In genomic region chr15:12506085-12506484, GRCm38 (mm10) we compare ENCODE assay signal across 20 mouse cellular contexts.
DNase-seq lines count a peak whose midpoint lies in the region; ATAC-seq and TF ChIP-seq lines count a peak whose summit lies in the region.
"Had no signal": no experiment of that assay in that cellular context is flagged by ENCODE, and none has a peak within 500 bp of the region (broad histone marks: within the 10 kb centered on the region; RNA-seq: fewer than 3 reads in every experiment).

No protein-coding gene starts in this region.

- no peaks in the 10 kb centered on the region for H3K36me3 ChIP-seq in ES-Bruce4 (ENCODE audit: control insufficient read depth, insufficient read depth, low read length, poor library complexity, severe bottlenecking)
- no peaks in the 10 kb centered on the region for H3K36me3 ChIP-seq in hindbrain, embryonic 10.5 days
- no peaks in the 10 kb centered on the region for H3K36me3 ChIP-seq in midbrain, embryonic 10.5 days
- no peaks in the 10 kb centered on the region for H3K36me3 ChIP-seq in neural tube, embryonic 12.5 days
- H3K36me3 ChIP-seq in lung, postnatal 0 days (ENCODE audit: insufficient read depth, low read length), result no peaks in the 10 kb centered on the region
- H3K36me3 ChIP-seq: embryonic facial prominence, embryonic 12.5 days; G1E; limb, embryonic 15.5 days had no signal

- no peaks in the 10 kb centered on the region for H3K9me3 ChIP-seq in ES-Bruce4 (replicated peaks; ENCODE audit: control insufficient read depth, insufficient read depth, low read length, poor library complexity, severe bottlenecking)
- H3K9me3 ChIP-seq in hindbrain, embryonic 10.5 days, result no peaks in the 10 kb centered on the region
- no peaks in the 10 kb centered on the region for H3K9me3 ChIP-seq in midbrain, embryonic 10.5 days (replicated peaks)
- H3K9me3 ChIP-seq in neural tube, embryonic 12.5 days, result no peaks in the 10 kb centered on the region
- no peaks in the 10 kb centered on the region for H3K9me3 ChIP-seq in lung, postnatal 0 days (ENCODE audit: low read length)
- H3K9me3 ChIP-seq: embryonic facial prominence, embryonic 12.5 days; G1E; limb, embryonic 15.5 days had no signal

- WGBS in hindbrain, embryonic 10.5 days, result 45% methylated on average over 4 of the region's 4 CpGs
- WGBS in midbrain, embryonic 10.5 days, result 51% methylated on average over 4 of the region's 4 CpGs
- WGBS in neural tube, embryonic 12.5 days, result 44% methylated on average over 4 of the region's 4 CpGs
- whole genome bisulfite sequencing in lung, postnatal 0 days, result 81% methylated on average over 4 of the region's 4 CpGs

- TF ChIP-seq EP300 in ES-Bruce4 (IDR thresholded peaks at IDR 0.05; ENCODE audit: insufficient read depth, low read depth, low read length), result 0 out of 2 replicates have a peak, but pooled peaks have one; percentile 44
- no peak for TF ChIP-seq EP300 in lung, postnatal 0 days (IDR thresholded peaks at IDR 0.05)

- H3K4me2 ChIP-seq in neural tube, embryonic 12.5 days (replicated peaks), result no peak overlapping the region; the same call in 1 of the 2 replicates
- H3K4me2 ChIP-seq in lung, postnatal 0 days (replicated peaks; ENCODE audit: low read depth, low read length), result no peak overlapping the region
- H3K4me2 ChIP-seq: embryonic facial prominence, embryonic 12.5 days; limb, embryonic 15.5 days had no signal

- no peak overlapping the region for H3K27ac ChIP-seq in ES-Bruce4 (ENCODE audit: insufficient read depth, low read length)
- peak overlapping the region; percentile 53 for H3K27ac ChIP-seq in hindbrain, embryonic 10.5 days
- H3K27ac ChIP-seq in midbrain, embryonic 10.5 days (replicated peaks), result peak overlapping the region; percentile 6; the same call in 1 of the 2 replicates
- H3K27ac ChIP-seq in neural tube, embryonic 12.5 days, result no peak overlapping the region
- no peak overlapping the region for H3K27ac ChIP-seq in lung, postnatal 0 days (ENCODE audit: low read length)
- H3K27ac ChIP-seq: limb, embryonic 15.5 days had no signal

- intact Hi-C loops in heart, postnatal 25 days (cut with DNase I), result no loop called here

- no peak for TF ChIP-seq POLR2A in ES-Bruce4 (IDR thresholded peaks at IDR 0.05; ENCODE audit: insufficient read depth, low read length)

- no peak overlapping the region for H3K4me3 ChIP-seq in ES-Bruce4 (ENCODE audit: low read depth, low read length)
- no peak overlapping the region for H3K4me3 ChIP-seq in hindbrain, embryonic 10.5 days
- H3K4me3 ChIP-seq in midbrain, embryonic 10.5 days, result no peak overlapping the region
- H3K4me3 ChIP-seq in neural tube, embryonic 12.5 days, result no peak overlapping the region
- H3K4me3 ChIP-seq in lung, postnatal 0 days (ENCODE audit: low read depth, low read length), result no peak overlapping the region
- H3K4me3 ChIP-seq: embryonic facial prominence, embryonic 12.5 days; limb, embryonic 15.5 days had no signal

- peaks cover 4% of the 10 kb centered on the region for H3K4me1 ChIP-seq in ES-Bruce4 (ENCODE audit: control insufficient read depth, insufficient read depth, low read length)
- peaks cover 25% of the 10 kb centered on the region for H3K4me1 ChIP-seq in hindbrain, embryonic 10.5 days (replicated peaks)
- H3K4me1 ChIP-seq in midbrain, embryonic 10.5 days, result peaks cover 33% of the 10 kb centered on the region
- peaks cover 8% of the 10 kb centered on the region for H3K4me1 ChIP-seq in neural tube, embryonic 12.5 days
- no peaks in the 10 kb centered on the region for H3K4me1 ChIP-seq in lung, postnatal 0 days (ENCODE audit: insufficient read depth, low read depth, low read length)

- no peaks in the 10 kb centered on the region for H3K27me3 ChIP-seq in ES-Bruce4 (ENCODE audit: control insufficient read depth, insufficient read depth, low read length, poor library complexity, severe bottlenecking)
- H3K27me3 ChIP-seq in hindbrain, embryonic 10.5 days (ENCODE audit: insufficient read depth, poor library complexity, severe bottlenecking), result no peaks in the 10 kb centered on the region
- no peaks in the 10 kb centered on the region for H3K27me3 ChIP-seq in midbrain, embryonic 10.5 days (ENCODE audit: low read depth, poor library complexity, severe bottlenecking)
- no peaks in the 10 kb centered on the region for H3K27me3 ChIP-seq in neural tube, embryonic 12.5 days (replicated peaks)
- H3K27me3 ChIP-seq in lung, postnatal 0 days (replicated peaks; ENCODE audit: insufficient read depth, low read length), result no peaks in the 10 kb centered on the region
- H3K27me3 ChIP-seq: embryonic facial prominence, embryonic 12.5 days; limb, embryonic 15.5 days had no signal

- TF ChIP-seq CTCF in ES-Bruce4 (IDR thresholded peaks at IDR 0.05; ENCODE audit: low read depth, low read length), result no peak
- TF ChIP-seq CTCF in lung, postnatal 0 days (IDR thresholded peaks at IDR 0.05), result no peak

- ATAC-seq in neural tube, embryonic 12.5 days (ENCODE audit: low FRiP score, low read depth), result peak; percentile 76
- no peak for ATAC-seq in lung, postnatal 0 days
- ATAC-seq: inflammation-experienced regulatory T-cells, adult 6 months had no signal

- H3K9ac ChIP-seq in ES-Bruce4 (ENCODE audit: low read depth, poor library complexity, severe bottlenecking), result no peak overlapping the region
- no peak overlapping the region for H3K9ac ChIP-seq in neural tube, embryonic 12.5 days
- H3K9ac ChIP-seq in lung, postnatal 0 days (replicated peaks; ENCODE audit: low read depth), result no peak overlapping the region
- H3K9ac ChIP-seq: embryonic facial prominence, embryonic 12.5 days; limb, embryonic 15.5 days had no signal

- no peak for DNase-seq in hindbrain, embryonic 10.5 days (ENCODE audit: low spot score)
- DNase-seq in midbrain, embryonic 10.5 days (ENCODE audit: low spot score), result no peak
- no peak for DNase-seq in natural killer cell, adult 2 months (ENCODE audit: low spot score in 2 of 2)
- no peak for DNase-seq in lung, postnatal 0 days (ENCODE audit: low spot score)
- no peak for DNase-seq in adrenal gland, postnatal 14 days
- no peak for DNase-seq in heart, postnatal 25 days (ENCODE audit: low spot score)
- DNase-seq: adrenal gland, adult 2 months; cerebellum, adult 18-20 months; gastrocnemius, postnatal 25 days; kidney, adult 9 months; kidney, postnatal 36 days; lung, adult 18-20 months; lung, postnatal 4 days; spleen, adult 18-20 months had no signal

Comparison
In these comparisons a context has a peak if more than half of its experiments do, and no peak if none do; other contexts are left out.
1. H3K27ac ChIP-seq: peak in hindbrain, embryonic 10.5 days (single experiment) and midbrain, embryonic 10.5 days (single experiment); none in ES-Bruce4 (single experiment), neural tube, embryonic 12.5 days (single experiment) and lung, postnatal 0 days (single experiment).